Mouse (Mus musculus): ENCODE data around the gene Mpp6.

The Mpp6 gene

DNA sequence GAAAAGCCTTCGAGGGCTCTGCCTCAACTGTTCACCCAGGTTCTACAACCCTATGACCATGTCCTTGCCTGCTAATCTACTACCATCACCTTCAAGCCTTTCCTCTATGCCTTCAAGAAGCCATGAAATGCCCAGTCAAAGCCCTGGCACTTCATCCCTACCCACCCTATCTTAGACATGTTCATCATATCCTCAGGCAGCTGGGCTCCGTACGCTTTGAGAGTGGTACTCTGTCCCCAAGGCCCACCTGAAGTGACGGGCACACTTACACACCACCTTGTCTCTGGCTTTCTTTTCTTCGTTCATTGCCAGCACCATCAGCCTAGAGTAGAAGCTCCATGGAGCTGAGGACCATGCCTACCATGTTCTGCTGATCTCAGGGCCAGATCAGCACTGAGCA lies 121.2 kb downstream of the Mpp6 start:
- no peak for DNase-seq

DNA sequence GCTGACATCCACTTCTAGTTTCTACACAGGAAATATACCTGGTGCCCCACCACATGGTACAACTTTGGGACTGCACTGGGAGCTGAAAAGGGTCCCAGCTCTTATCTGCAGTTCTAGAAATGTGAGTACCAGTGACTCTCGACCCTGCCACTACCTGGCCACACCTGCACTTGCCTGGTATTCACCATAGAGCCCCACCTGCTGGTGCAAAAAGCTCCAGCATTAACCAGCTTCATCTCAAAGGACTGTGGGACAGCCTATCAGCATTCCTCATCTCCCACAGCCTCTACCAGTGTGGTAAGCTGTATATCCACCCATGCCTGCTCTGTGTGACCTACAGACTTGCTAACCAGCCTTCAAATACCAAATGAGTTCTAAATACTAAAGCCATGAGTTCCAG lies 122.9 kb downstream of the Mpp6 start:
- DNase-seq: no peak

DNA sequence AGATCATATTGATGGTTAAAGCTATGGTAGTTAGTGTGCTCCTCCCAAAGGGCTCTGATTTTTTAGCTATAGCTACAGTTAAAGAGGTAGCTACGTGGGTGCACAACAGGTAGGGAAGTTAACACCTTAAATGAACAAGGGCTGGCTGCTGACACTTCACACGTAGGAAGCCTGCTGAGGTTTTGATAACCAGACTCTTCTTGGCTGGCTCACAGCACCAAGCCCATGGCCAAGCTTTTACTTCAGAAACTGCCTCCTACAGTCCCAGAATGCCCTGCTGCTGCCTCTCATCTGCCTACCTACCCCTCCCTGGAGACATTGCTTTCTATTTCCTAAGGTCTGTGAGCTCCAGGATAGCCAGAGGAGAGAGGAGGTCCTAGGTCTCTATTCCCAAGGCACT lies 127.9 kb downstream of the Mpp6 start:
- DNase-seq: no peak

DNA sequence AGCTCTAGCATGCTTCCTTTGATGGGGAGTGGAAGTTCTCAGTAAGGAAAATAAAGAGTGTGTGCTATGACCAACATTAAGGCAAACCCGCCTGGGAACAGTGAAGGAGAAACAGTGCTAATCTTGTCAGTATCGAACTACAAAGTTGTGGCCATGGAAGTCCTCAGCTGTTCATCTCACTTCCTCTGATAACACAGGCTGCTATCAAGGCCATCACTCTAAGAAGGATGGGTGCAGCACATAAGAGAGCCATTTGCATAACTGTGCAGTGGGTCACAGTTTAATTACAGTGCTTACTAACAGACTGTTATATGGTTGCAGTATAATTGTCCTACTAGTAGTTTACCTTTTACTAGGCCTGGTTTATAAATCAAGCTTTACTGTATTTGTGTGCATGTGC lies 129.9 kb downstream of the Mpp6 start:
- no peak for DNase-seq

DNA sequence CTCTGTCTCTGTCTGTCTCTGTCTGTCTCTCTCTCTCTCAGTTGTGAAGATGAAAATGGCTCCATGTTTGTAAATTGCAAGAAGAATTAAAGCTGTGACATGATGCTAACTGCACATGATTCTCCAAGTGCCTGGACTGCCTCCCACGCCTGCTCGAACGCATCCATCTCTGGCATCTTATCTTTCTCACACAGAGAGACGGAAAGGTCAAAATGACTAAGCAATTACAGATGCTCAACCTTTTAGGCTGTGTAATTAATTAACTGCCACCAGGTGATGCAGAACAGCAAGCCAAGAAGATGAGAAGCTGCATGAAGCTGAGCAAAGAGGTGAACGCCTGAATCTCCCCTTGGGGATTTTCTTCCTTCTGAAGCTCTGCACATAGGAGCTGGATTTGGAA lies 130.4 kb downstream of the Mpp6 start:
- no peak for DNase-seq

DNA sequence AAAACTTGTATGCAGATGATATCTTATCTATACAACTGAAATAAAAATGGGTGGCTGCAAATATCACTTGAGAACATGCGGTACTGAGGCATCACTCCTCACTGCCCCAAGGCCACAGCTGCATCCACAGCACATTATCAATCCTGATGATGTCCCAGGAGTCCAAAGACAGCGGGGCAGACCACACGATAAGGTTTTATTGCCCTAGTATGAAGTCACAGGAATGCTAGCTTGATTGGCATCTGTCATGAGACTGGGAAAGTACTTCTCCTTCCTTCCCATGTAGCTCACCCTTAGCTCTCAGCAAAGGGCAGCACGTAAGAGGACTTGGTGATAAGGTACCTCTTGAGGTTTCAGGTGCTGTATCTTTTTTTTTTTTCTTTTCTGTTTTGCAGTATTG lies 134.1 kb downstream of the Mpp6 start:
- DNase-seq: no peak

DNA sequence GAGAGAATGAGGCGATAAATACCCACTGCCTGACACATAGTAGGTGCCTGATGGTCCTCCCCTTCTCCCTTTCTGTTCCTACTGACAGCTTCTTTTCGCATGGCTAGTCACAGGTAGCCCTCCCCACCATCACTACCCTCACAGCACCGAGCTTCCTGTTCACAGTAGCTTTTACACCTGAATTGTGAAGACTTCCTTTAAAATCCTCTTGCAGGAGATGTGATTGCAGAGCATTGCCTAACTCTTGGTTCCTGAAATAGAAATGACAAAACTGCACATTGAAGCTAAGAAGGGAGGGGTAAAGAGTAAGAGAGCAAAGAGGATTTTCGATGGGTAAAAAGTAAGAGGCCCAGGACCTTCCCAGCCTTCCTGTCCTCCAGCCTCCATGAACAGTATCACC lies 134.9 kb downstream of the Mpp6 start:
- DNase-seq: no peak

DNA sequence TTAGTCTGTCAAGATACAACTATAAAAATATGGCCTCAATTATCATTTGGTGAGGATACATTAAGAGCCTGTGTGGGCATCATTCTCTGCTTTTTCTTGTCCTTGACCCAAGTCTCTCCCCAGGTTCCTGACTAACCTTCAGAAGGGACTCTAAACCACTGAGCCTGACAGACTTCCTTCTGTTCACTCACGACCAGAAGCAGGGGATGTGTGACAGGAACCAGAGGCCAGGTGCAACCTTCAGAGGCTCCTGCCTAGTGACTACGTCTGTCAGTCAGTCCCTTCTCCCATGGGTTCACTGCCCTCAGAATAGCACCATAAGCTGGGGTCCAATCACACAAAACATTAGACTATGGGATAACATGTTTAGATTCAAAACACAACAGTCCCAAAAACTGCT lies 137.3 kb downstream of the Mpp6 start:
- DNase-seq: no peak

DNA sequence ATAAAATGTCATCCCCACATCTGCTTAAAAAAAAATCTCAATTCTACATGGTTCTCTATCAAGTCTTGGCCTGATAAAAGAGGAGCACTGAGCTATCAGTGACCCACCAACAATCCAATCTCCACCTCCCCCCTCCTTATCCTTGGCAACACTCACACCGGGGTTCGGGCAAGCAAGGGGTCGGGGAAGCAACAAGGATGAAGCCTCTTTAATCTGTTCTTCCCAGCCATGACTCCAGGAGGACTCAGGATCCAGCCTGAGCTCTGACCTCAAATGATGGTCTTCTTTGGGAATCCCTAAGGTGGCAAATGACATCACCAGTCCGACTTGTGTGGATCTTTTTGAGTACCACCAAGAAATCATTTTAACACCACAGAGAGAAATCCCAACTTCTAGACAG lies 137.8 kb downstream of the Mpp6 start:
- DNase-seq: no peak

All from kidney, postnatal 25 days (tissue).